Mouse (Mus musculus) lung, postnatal 4 days (tissue): ENCODE measurements at regions not wholly inside any gene's neighbourhood (a gene's known extent, or its start where the extent isn't known, plus 50 kb on each side); places are given as distances from the start of the nearest gene placed in this dataset.

Source experiments
- DNase-seq, 2 experiments: peaks; one replicate each; pipeline ENCODE4 v3.0.0; 2021

DNA sequence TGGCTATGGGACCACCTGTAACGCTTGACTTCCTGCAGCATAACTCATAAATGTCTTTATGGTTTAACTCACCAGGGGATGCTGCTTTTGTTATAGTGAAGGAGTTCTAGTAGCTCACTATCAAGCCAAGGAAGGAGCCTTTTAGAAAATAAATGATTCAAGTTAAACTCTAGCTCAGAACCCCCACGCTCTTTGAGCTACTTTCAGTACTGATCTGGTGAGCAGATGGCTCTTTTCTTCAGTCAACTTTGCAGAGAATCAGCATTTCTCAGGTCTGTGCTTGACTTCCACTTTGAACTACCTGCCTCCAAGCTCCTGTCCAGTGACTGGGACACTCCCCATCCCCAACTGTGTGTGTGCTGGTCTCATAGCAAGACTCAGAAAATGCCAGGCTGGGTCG, 694.3 kb upstream of the Tmpo start:
- DNase-seq = no peak

DNA sequence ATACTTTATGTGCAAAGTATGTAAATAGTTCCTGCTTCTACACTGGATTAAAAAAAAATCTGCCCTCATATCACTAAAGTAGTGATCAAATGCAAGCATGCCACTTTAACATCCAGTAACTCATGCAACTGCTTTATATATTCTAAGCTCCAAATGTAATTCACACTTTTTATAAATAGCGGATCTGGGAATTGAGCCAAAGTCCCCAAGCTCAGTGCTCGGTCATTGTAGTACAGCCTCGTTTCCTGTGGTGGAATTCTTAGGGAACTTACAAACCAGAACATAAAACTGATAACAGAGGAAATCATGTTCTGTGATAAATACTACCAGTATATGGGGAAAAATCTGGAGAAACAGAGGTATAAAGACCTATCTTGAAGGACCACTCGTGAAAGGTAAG, 690.1 kb upstream of the Tmpo start:
- no peak for DNase-seq

DNA sequence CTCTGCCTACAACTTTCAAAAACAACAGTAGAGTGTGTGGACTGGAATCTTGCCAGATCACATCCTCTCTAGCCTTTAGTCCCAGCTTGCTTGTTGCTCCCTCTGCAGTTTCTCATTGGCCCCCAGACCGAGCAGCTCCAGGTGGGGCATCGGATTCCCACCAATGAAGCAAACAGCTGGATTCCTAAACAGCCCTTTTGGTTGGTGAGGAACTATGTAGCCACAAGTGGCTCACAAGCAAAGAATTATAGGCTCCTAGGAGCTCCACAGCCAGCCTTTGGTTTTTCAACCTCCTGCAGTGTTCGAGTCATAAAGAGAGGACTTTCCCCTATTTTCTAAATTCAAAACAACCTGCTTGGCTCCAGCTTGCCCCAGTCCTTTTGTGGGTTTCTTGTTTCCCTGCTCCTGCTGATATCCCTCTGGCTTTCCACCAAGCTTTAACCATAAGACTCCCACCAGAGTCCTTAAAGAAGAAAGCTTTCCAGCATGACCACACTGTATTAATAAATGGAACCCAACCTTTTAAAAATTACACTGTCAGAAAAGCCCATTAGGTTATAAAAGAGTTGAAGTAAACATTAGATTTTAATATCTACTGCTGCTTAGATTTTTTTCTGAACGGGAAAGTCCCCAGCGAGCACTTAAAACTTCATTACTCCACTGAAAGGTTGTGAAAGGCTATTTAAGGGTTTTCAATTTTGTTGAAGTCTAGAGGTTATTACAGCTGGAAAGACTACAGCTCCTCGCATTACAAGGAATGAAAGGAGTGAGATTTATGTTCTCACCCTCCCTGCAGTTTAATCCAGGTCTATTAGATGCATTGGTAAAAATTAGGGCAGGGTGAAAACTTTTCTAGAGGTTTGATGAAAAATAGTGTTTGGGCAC, 677.8 kb upstream of the Tmpo start:
- no peak for DNase-seq

DNA sequence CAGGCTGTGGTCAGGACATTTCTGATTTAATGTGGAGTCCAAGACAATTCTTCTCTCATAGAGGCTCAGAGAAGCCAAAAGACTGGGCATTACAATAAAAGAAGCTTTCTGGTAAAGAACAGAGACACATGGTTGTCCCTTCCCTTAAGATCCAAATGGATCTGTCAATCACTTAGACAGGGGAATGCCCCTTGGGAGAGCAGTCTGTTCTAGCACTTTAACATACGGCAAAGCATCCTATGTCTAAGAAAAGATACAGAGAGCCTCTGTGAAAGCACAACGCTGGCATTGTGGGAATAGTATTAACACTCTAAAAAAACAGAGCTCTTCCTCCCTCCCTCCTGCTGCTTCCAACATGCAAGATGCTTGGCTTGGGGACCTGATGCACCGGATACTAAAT, 646.0 kb upstream of the Tmpo start:
- DNase-seq = no peak

DNA sequence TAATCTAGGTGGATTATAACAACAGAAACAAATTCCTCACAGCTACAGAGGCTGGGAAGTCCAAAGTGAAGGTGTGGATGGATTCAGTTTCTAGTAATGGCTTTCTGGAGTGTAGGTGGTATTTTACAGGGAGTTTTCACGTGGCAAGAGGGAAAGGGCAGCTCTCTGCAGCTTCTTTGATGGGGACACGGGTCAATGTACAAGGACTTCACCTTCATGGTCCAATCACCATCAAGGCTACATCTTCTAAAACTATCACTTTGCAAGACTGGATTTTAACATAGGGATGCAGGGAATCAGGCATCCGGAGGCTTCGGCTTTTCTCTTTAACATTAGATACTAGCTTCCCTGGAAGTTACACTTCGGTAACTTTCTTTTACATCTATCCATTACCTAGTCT, 642.4 kb upstream of the Tmpo start:
- no peak for DNase-seq

DNA sequence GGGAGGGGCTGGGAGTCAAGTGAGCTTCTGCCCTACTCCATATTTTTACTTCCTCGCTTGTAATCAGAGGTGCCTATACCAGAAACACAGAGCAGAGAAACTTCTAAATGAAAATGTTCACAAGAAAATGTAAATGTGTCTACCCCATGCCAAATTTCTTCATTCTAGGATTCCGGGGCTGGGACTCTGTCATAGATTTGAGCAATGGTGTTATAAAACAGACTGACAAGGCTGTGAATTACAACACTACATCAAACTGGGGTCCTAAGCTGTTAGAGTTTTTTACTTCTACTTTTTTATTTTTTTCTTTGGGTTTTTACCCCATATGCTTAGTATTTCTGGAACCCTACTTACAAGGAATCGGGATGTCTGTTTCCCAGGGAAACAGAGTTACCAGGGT, 623.8 kb upstream of the Tmpo start:
- no peak for DNase-seq
